Mouse (Mus musculus) liver, adult 2 months (tissue): ENCODE measurements around the gene Cnot6l. TPM values are rescaled to one million over a fixed set of nuclear protein-coding genes. Genes with fewer than 3 reads are reported as not detected.
A peak's percentile ranks its signal among the peaks of the same experiment; 100 is the strongest.

Experiments used
- DNase-seq: peaks from one replicate; pipeline ENCODE4 v3.0.0-alpha.2; 2011; ENCODE audit warnings: low read depth, low spot score; ENCODE audit errors: extremely low read depth
- H3K27ac ChIP-seq: fragments of 200-500 bp; replicated peaks from 2 replicates; pipeline ENCODE4 v1.5.1; 2012; ENCODE audit warnings: low read depth, mild to moderate bottlenecking, control low read depth, inconsistent platforms, low read length; ENCODE audit not compliant: insufficient read depth
- H3K27me3 ChIP-seq: fragments of 200-500 bp; 2 replicates; pipeline ENCODE4 v1.6.1; 2012; ENCODE audit warnings: mild to moderate bottlenecking, moderate library complexity, low read length, inconsistent platforms; ENCODE audit not compliant: control insufficient read depth, insufficient read depth
- H3K36me3 ChIP-seq: fragments of 200-500 bp; 2 replicates; pipeline ENCODE4 v1.6.1; 2012; ENCODE audit warnings: low read length, inconsistent platforms; ENCODE audit not compliant: control insufficient read depth, insufficient read depth
- H3K4me1 ChIP-seq: fragments of 200-500 bp; 2 replicates; pipeline ENCODE4 v1.6.1; 2011; ENCODE audit warnings: low read length; ENCODE audit not compliant: control insufficient read depth, insufficient read depth
- H3K4me3 ChIP-seq: fragments of 200-500 bp; 2 replicates; pipeline ENCODE4 v1.5.1; 2011; ENCODE audit warnings: low read depth, mild to moderate bottlenecking, control low read depth, low read length, moderate library complexity; ENCODE audit not compliant: insufficient read depth
- H3K79me2 ChIP-seq: fragments of 200-500 bp; 2 replicates; pipeline ENCODE4 v1.6.1; 2012; ENCODE audit warnings: inconsistent platforms, mild to moderate bottlenecking, low read length, moderate library complexity; ENCODE audit not compliant: control insufficient read depth, insufficient read depth
- H3K9ac ChIP-seq: fragments of 200-500 bp; 2 replicates; pipeline ENCODE4 v1.6.1; 2012; ENCODE audit warnings: low read depth, mild to moderate bottlenecking, control low read depth, inconsistent platforms, low read length
- CTCF ChIP-seq: fragments of 200-500 bp; IDR thresholded peaks from 2 replicates; pipeline ENCODE4 v1.5.1; 2011; ENCODE audit warnings: low read depth, low read length, control low read depth
- POLR2A ChIP-seq: fragments of 200-500 bp; IDR thresholded peaks from 2 replicates; pipeline ENCODE4 v1.6.1; 2011; ENCODE audit warnings: low read length, control low read depth; ENCODE audit not compliant: insufficient read depth; ENCODE audit errors: extremely low read depth
- WGBS: fragments of 180-500 bp; shearing (Covaris S2); methylation state at CpG from one replicate; pipeline ENCODE4 v1.1.7; 2018; 5-methylcytosine and 5-hydroxymethylcytosine counted together
- polyA plus RNA-seq: library from polyadenylated mRNA; depleted of rRNA; stranded (reverse); fragments of >200 nt; gene quantifications from 2 replicates; pipeline ENCODE4 v1.2.3, GENCODE M21; 2012
- total RNA-seq: library from RNA; depleted of rRNA; stranded (reverse); fragments of >200 nt; gene quantifications from 2 replicates; pipeline ENCODE4 v1.2.3, GENCODE M21; 2014

Gene Cnot6l
- total and polyA plus RNA-seq, 2 experiments: 3.5 to 24.7 TPM

DNA sequence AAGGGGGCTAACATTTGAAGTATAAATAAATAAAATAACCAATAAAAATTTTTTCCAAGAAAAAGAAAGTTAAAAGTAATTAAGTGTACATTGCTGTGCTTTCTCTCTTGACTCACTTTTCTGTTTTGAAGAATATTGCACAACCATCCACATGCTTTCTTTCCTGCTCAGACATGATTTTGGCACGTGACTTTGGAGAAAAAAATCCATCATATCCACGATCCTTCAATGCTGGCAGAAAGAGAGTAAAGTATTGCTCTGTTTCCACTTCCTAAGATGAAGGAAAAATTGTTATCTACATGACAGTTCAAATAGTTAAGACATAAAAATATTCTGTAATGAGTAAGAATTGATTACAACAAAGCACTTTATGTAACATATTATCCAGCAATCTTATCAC is 72.5 kb downstream of the Cnot6l start:
- H3K4me3 ChIP-seq: no peak overlapping the region
- no peak overlapping the region for H3K9ac ChIP-seq
- H3K27me3 ChIP-seq: no peaks in the 10 kb centered on the region
- no peaks in the 10 kb centered on the region; the same call in 1 of the 2 replicates for H3K36me3 ChIP-seq
- H3K79me2 ChIP-seq: no peaks in the 10 kb centered on the region
- no peaks in the 10 kb centered on the region for H3K4me1 ChIP-seq
- no peak overlapping the region for H3K27ac ChIP-seq
- TF ChIP-seq POLR2A: no peak
- TF ChIP-seq CTCF: no peak
- peak; percentile 49 for DNase-seq
- WGBS: 17% methylated on average over 2 of the region's 2 CpGs

DNA sequence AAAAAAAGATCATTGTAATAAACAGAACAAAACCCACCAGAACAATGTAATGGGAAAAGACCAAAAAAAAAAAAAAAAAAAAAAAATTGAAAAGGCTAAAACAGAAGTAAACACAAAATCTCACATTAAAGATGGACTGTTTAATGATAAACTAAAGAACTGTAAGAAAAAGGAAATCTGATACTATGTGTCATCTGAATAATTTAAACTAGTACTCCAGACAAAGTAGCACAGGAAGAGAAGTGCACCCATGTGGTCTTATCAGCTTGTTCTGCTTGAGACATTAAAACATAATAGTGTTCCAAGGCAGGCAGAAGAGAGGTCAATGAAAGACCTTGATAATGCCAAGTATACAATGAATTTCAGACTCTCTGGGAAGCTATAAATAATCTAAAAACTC is 78.6 kb downstream of the Cnot6l start:
- no peaks in the 10 kb centered on the region; the same call in 1 of the 2 replicates for H3K79me2 ChIP-seq
- H3K4me1 ChIP-seq: peaks cover 2% of the 10 kb centered on the region; the same call in 1 of the 2 replicates
- no peak overlapping the region for H3K4me3 ChIP-seq
- no peak overlapping the region for H3K9ac ChIP-seq
- H3K27ac ChIP-seq: no peak overlapping the region
- H3K36me3 ChIP-seq: peaks cover 9% of the 10 kb centered on the region
- no peak for DNase-seq
- TF ChIP-seq POLR2A (no peak), CTCF (no peak)
- no peaks in the 10 kb centered on the region for H3K27me3 ChIP-seq

DNA sequence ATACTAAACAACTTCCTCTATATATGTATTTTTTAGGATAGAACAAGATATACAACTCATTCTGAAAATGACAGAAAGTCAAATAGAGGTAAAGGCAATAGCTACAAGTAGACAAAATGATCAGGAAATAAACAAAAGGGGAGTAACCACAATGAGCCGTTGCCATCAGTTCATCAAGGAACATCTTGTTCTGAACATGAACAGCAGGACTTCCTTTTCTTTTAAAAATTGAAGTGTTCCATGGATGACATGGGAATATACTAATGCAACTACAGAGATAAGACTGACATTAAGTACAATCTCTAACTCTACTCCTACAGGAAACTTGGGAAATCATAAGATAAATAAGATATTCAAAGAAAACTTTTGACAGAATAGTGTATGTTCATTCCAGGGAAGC is 84.9 kb downstream of the Cnot6l start:
- H3K79me2 ChIP-seq: no peaks in the 10 kb centered on the region; the same call in 1 of the 2 replicates
- H3K27me3 ChIP-seq: no peaks in the 10 kb centered on the region
- H3K4me1 ChIP-seq: peaks cover 1% of the 10 kb centered on the region; the same call in 1 of the 2 replicates
- TF ChIP-seq POLR2A: no peak
- no peak for TF ChIP-seq CTCF
- 73% methylated on average over 1 of the region's 1 CpGs for WGBS
- H3K36me3 ChIP-seq: peaks cover 24% of the 10 kb centered on the region
- no peak overlapping the region for H3K9ac ChIP-seq
- no peak overlapping the region for H3K27ac ChIP-seq
- DNase-seq: no peak
- H3K4me3 ChIP-seq: no peak overlapping the region

DNA sequence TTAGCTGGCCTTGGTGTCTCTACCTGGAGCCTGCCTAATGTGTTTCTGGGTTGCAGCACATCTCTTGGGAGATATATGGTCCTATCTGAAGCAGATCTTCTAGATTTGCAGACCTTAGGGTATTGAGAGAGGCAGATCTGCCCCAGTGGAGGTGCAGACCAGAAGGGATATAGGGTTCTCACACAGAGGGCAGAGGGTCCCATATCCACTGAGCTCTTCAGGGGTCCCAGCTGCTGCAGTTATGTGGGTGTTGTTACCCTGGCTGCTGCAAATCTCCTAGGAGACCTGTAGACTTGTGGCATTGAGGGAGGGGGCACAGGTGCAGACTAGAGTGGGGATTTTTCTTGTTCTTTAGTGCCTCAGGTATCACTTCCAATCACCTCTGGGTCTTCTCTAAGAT is 98.4 kb downstream of the Cnot6l start:
- no peaks in the 10 kb centered on the region for H3K4me1 ChIP-seq
- no peak overlapping the region for H3K4me3 ChIP-seq
- DNase-seq: no peak
- TF ChIP-seq POLR2A (no peak), CTCF (no peak)
- H3K27ac ChIP-seq: no peak overlapping the region
- H3K79me2 ChIP-seq: no peaks in the 10 kb centered on the region
- no peaks in the 10 kb centered on the region for H3K27me3 ChIP-seq
- H3K9ac ChIP-seq: no peak overlapping the region
- H3K36me3 ChIP-seq: peaks cover 6% of the 10 kb centered on the region; the same call in 1 of the 2 replicates

DNA sequence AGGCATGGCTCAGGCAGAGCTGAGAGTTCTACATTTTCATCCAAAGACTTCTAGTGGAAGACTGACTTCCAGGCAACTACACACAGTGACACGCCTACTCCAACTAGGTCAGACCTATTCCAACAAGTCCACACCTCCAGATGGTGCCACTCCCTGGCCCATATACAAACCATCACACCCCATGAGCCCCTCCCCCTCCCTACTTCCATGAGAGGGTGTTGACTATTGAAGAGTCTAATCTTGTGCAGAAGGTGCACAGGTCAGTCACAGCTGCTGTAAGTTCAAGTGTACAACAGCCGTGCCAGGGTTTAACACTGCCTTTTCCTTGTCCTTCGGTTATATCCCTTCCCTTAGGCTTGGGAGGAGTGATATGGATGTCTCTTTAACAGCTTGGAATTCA is 121.5 kb downstream of the Cnot6l start:
- Histone ChIP-seq H3K79me2 (no peaks in the 10 kb centered on the region), H3K4me1 (no peaks in the 10 kb centered on the region), H3K9ac (no peak overlapping the region), H3K36me3 (no peaks in the 10 kb centered on the region), H3K27ac (no peak overlapping the region), H3K27me3 (no peaks in the 10 kb centered on the region), H3K4me3 (no peak overlapping the region)
- 90% methylated on average over 3 of the region's 3 CpGs for WGBS
- TF ChIP-seq POLR2A: no peak
- no peak for DNase-seq

DNA sequence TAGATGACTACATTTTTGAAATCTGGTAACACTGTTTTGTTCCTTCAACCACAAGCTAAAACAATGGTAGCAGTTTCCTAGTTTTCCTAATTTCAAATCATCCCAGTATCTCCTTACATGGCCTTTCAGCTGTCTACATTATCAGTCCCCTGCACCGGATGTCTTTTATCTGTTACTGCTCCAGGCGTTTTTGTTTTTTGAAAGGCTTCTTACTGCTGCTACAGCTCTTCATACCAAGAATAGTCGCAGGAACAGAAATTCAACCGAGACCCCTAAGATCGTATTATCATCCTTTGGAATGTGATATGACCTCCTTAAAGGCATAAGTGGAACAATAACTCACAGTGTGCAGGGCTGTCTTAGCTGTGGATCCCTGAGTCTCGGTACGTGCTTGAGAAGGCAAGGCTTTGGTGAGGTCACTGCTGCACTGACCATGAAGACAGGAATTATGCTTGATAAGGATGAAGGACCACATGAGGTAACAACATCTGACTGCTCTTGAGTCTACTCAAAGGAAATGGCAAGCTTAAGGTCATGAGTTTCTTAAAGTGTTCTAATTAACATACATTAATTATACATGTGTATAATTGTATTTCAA is 122.4 kb downstream of the Cnot6l start:
- no peaks in the 10 kb centered on the region for H3K27me3 ChIP-seq
- H3K79me2 ChIP-seq: no peaks in the 10 kb centered on the region
- 83% methylated on average over 7 of the region's 7 CpGs for WGBS

More for the DNA sequence above, 122.4 kb downstream of the Cnot6l start:
- no peak for DNase-seq
- Histone ChIP-seq H3K4me3 (no peak overlapping the region), H3K27ac (no peak overlapping the region), H3K4me1 (no peaks in the 10 kb centered on the region), H3K36me3 (no peaks in the 10 kb centered on the region), H3K9ac (no peak overlapping the region)
- TF ChIP-seq CTCF (no peak), POLR2A (no peak)
